Mouse (Mus musculus) intestine, embryonic 16.5 days (tissue): ENCODE data around the gene Fam196b. TPM values are rescaled to one million over a fixed set of nuclear protein-coding genes. Genes with fewer than 3 reads are reported as not detected.

Source experiments
- ATAC-seq: fragments of 200-750 bp; cut with Nextera tagmentation; 2 replicates; pipeline ENCODE4 v1.8.0; 2017; ENCODE audit warnings: moderate TSS enrichment, moderate library complexity
- H3K27ac ChIP-seq: fragments of 300-500 bp; sonication (generic); 2 replicates; pipeline ENCODE4 v1.5.1; 2014; ENCODE audit warnings: mild to moderate bottlenecking, low read length
- H3K27me3 ChIP-seq: fragments of 300-500 bp; sonication (generic); replicated peaks from 2 replicates; pipeline ENCODE4 v1.6.1; 2014; ENCODE audit warnings: low read length, control low read depth, mixed read lengths; ENCODE audit not compliant: control insufficient read depth, insufficient read depth
- H3K36me3 ChIP-seq: fragments of 300-500 bp; sonication (generic); 2 replicates; pipeline ENCODE4 v1.6.1; 2014; ENCODE audit warnings: low read length, control low read depth; ENCODE audit not compliant: control insufficient read depth, insufficient read depth
- H3K4me1 ChIP-seq: fragments of 300-500 bp; sonication (generic); 2 replicates; pipeline ENCODE4 v1.6.1; 2014; ENCODE audit warnings: low read length, control low read depth, mixed read lengths; ENCODE audit not compliant: control insufficient read depth, insufficient read depth
- H3K4me2 ChIP-seq: fragments of 300-500 bp; sonication (generic); 2 replicates; pipeline ENCODE4 v1.6.1; 2014; ENCODE audit warnings: low read depth, low read length, control low read depth
- H3K4me3 ChIP-seq: fragments of 300-500 bp; sonication (generic); 2 replicates; pipeline ENCODE4 v1.5.1; 2014; ENCODE audit warnings: mild to moderate bottlenecking, low read length
- H3K9ac ChIP-seq: fragments of 300-500 bp; sonication (generic); 2 replicates; pipeline ENCODE4 v1.6.1; 2014; ENCODE audit warnings: low read depth, low read length
- H3K9me3 ChIP-seq: fragments of 300-500 bp; sonication (generic); 2 replicates; pipeline ENCODE4 v1.6.1; 2016; ENCODE audit warnings: low read length, control low read depth; ENCODE audit not compliant: control insufficient read depth
- WGBS: fragments of 180-500 bp; shearing (Covaris S2); extraction: QIAGEN DNeasy Blood & Tissue Kit; methylation state at CpG from one replicate; pipeline ENCODE4 v1.1.7; 2014; 5-methylcytosine and 5-hydroxymethylcytosine counted together
- polyA plus RNA-seq: library from polyadenylated mRNA; unstranded; fragments of >200 nt; fragmentation: Nextera tagmentation; extraction: Ambion mirVana; gene quantifications from 2 replicates; pipeline ENCODE4 v1.2.1, GENCODE M21; 2015

Gene Fam196b
- polyA plus RNA-seq, 1 experiment from 2014 or later: 0.15 TPM

DNA sequence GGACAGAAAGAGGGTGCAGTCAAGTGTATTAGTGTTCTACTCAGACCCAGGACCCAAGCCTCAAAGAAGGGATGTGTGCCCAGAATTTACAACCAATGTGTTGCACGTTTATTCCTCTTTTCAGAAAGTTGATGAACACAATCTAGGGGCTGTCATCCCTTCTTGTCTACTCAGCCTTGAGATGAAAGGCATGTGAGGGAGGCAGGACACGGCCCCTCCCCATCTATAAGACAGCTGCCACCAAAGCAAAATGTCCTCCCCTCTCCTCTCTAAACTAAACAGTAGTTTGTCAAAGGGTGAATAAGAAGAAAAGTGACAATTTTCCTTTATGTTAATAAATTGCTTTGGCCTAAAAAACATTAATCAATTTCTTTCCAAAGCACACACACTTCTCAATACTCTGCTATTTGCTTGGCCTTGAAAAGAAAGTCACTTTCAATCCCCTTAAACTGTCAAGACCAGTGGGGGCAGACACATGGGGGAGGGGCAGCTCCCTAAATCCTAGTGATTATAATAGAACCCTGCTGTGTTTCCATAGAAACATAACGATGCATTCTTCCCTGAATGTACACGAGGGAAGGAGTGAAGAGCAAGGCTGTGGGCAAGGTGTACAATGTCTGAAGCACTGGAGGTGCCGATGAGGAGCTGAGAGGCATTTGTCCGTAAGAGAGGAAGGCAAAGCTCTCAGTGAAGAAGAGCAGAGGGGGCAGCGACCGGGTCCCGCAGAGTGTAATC is 101.4 kb downstream of the Fam196b start:
- no peaks in the 10 kb centered on the region for H3K4me1 ChIP-seq
- H3K27ac ChIP-seq: no peak overlapping the region
- 55% methylated on average over 9 of the region's 9 CpGs for WGBS
- no peak for ATAC-seq
- H3K4me3 ChIP-seq: no peak overlapping the region
- H3K36me3 ChIP-seq: no peaks in the 10 kb centered on the region
- H3K9me3 ChIP-seq: no peaks in the 10 kb centered on the region
- no peaks in the 10 kb centered on the region for H3K27me3 ChIP-seq
- H3K4me2 ChIP-seq: no peak overlapping the region
- H3K9ac ChIP-seq: no peak overlapping the region

DNA sequence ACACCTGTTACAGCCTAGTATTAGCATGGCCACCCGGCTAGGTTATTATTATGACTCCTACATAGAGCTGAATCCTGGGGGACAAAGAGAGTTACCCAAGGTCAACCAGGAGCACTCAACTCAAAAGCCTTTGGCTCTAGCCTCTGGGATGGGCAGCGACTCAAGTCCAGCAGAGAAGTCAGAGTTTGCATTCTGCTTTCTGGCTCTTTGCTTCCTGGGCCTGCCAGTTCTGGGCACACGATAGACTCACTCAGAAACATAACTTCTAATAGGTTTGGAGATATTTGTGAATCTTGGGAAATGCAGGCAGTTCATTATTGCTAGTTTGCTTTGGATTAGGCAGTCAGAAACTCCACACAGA is 102.0 kb downstream of the Fam196b start:
- 76% methylated on average over 3 of the region's 3 CpGs for WGBS
- H3K27me3 ChIP-seq: no peaks in the 10 kb centered on the region
- ATAC-seq: no peak
- no peak overlapping the region for H3K9ac ChIP-seq
- no peaks in the 10 kb centered on the region for H3K9me3 ChIP-seq
- no peaks in the 10 kb centered on the region for H3K36me3 ChIP-seq
- H3K4me3 ChIP-seq: no peak overlapping the region
- no peaks in the 10 kb centered on the region for H3K4me1 ChIP-seq
- H3K4me2 ChIP-seq: no peak overlapping the region
- H3K27ac ChIP-seq: no peak overlapping the region

DNA sequence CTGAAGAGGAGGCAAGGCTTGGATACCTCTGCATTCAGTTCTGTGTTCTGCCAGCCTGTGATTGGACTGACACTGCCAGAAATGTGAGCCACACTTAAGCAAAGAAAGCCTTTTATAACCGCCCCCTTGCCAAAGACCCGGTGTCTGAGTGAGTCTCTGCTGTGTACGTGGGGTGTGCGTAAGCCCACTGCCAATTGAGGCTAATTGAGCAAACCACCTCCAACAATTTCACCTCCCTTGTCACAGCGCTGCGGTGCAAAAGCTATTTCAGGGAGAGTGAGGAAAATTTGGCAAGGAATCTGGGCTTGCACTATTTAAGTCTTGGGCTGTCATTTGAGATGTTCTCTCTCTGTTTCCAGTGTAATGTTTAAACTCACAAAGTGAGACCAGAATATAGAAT is 106.4 kb downstream of the Fam196b start:
- no peaks in the 10 kb centered on the region for H3K27me3 ChIP-seq

DNA sequence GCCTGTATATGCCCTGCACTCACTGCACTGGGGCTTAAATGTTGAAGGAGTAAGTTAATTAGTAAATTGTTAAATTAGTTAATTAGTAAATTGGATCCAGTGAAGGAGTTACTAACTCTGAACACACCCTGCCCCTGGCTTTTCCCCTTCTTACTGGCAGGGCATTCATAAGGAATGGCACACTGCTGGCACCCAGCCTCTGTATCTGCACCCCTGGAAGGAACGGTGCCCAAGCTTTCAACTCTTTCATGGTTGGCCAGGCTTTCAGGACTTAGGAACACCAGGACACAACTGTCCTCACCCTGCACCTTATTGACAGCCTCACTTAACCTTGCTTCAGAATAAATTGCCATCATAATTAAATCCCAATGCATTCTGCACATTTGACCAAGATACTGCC is 109.9 kb downstream of the Fam196b start:
- WGBS: 85% methylated on average over 1 of the region's 1 CpGs
- Histone ChIP-seq H3K4me3 (no peak overlapping the region), H3K36me3 (no peaks in the 10 kb centered on the region), H3K9me3 (no peaks in the 10 kb centered on the region), H3K27ac (no peak overlapping the region), H3K9ac (no peak overlapping the region), H3K27me3 (no peaks in the 10 kb centered on the region), H3K4me1 (no peaks in the 10 kb centered on the region), H3K4me2 (no peak overlapping the region)
- ATAC-seq: no peak

More for the DNA sequence above, 106.4 kb downstream of the Fam196b start:
- H3K4me2 ChIP-seq: no peak overlapping the region
- WGBS: 76% methylated on average over 6 of the region's 6 CpGs
- ATAC-seq: no peak
- H3K9ac ChIP-seq: no peak overlapping the region
- H3K36me3 ChIP-seq: no peaks in the 10 kb centered on the region
- no peaks in the 10 kb centered on the region for H3K4me1 ChIP-seq
- H3K27ac ChIP-seq: no peak overlapping the region
- no peak overlapping the region for H3K4me3 ChIP-seq
- no peaks in the 10 kb centered on the region for H3K9me3 ChIP-seq

DNA sequence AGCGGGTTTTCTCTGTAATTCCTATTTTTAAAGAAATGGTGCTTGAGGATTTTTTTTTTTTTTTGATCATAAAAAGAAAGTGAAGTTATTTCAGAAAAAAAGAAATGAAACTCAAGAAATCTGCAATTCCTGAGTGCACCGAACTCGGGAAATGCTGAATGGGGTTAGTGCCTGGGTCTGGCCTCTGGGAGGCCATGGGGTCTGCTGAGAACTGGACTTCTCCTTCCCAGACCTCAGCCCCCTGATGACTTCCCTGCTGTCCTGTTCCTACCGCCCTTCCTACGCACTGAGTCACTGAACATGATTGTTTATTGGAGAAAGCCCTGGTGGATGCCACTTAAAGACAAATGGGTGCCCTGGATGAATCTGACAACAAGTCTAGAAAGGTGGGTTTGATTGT is 112.6 kb downstream of the Fam196b start:
- no peaks in the 10 kb centered on the region for H3K27me3 ChIP-seq
- no peaks in the 10 kb centered on the region for H3K36me3 ChIP-seq
- no peak for ATAC-seq
- 81% methylated on average over 5 of the region's 5 CpGs for WGBS
- no peaks in the 10 kb centered on the region for H3K4me1 ChIP-seq
- H3K4me3 ChIP-seq: no peak overlapping the region
- H3K27ac ChIP-seq: no peak overlapping the region
- H3K4me2 ChIP-seq: no peak overlapping the region
- no peaks in the 10 kb centered on the region for H3K9me3 ChIP-seq
- H3K9ac ChIP-seq: no peak overlapping the region

DNA sequence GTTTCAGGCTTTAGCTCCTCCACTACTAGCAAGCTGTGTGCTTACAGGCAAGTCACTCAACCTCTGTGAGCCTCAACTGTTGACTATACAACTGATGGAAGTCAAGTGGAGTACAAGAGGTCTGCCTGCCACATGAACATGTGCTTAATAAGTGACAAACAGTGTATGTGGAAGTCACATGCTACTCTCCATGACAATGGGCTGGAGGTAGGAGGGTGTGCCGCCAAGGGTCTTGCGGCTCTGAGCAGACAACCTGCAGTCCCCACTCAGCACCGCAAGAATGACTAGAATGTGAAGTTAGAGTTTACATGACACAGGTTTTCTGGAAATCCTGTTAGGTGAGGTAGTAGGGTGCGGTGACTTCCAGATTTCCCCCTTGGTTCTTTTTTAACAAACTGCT is 116.3 kb downstream of the Fam196b start:
- Histone ChIP-seq H3K4me1 (no peaks in the 10 kb centered on the region), H3K36me3 (no peaks in the 10 kb centered on the region), H3K4me2 (no peak overlapping the region), H3K9ac (no peak overlapping the region), H3K27me3 (no peaks in the 10 kb centered on the region), H3K27ac (no peak overlapping the region), H3K9me3 (no peaks in the 10 kb centered on the region), H3K4me3 (no peak overlapping the region)
- no peak for ATAC-seq
- WGBS: 61% methylated on average over 4 of the region's 4 CpGs

DNA sequence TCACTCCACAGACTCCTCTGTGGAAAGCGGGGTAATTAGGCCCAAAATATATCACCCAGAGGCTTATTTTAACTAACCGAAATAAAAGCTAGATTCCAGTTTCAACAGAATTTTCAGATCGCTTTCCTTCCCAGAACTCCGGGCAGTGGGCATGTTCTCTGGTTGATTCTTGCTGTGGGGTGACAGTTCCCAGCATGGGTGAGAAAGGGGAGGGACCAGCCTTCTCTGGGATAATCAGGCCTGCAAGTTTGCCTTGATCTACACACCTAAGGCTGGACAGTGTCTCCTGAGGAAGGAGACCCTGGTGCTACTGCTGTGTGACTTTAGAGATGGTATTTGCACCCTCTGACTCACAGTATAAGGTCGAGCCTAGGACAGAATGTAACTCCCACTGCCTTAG is 116.7 kb downstream of the Fam196b start:
- ATAC-seq: no peak
- Histone ChIP-seq H3K4me1 (no peaks in the 10 kb centered on the region), H3K4me2 (no peak overlapping the region), H3K36me3 (no peaks in the 10 kb centered on the region), H3K9ac (no peak overlapping the region), H3K27me3 (no peaks in the 10 kb centered on the region), H3K27ac (no peak overlapping the region), H3K4me3 (no peak overlapping the region), H3K9me3 (no peaks in the 10 kb centered on the region)
- 51% methylated on average over 5 of the region's 5 CpGs for WGBS

DNA sequence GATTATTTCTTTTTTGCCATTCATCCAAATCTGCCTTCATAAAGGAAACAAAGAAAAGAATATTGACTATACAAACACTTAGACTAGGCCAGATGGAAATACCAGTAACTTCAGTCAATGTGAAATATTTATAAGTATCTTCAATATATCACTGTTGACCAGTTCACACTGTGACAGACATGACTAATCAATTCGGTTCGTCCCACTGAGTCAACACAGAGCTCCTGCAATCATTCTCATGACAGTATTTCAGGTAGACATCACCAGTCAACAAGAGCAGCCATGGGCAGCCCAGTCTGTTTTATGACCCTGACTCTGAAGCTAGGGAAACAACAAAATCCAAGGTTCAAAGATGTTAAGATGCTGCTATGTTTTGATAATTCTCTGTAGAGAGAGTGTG is 117.4 kb downstream of the Fam196b start:
- no peak overlapping the region for H3K9ac ChIP-seq
- H3K4me3 ChIP-seq: no peak overlapping the region
- no peak overlapping the region for H3K4me2 ChIP-seq
- ATAC-seq: no peak
- no peaks in the 10 kb centered on the region for H3K27me3 ChIP-seq
- H3K9me3 ChIP-seq: no peaks in the 10 kb centered on the region
- no peak overlapping the region for H3K27ac ChIP-seq
- H3K36me3 ChIP-seq: no peaks in the 10 kb centered on the region
- 69% methylated on average over 2 of the region's 2 CpGs for WGBS
- H3K4me1 ChIP-seq: no peaks in the 10 kb centered on the region

DNA sequence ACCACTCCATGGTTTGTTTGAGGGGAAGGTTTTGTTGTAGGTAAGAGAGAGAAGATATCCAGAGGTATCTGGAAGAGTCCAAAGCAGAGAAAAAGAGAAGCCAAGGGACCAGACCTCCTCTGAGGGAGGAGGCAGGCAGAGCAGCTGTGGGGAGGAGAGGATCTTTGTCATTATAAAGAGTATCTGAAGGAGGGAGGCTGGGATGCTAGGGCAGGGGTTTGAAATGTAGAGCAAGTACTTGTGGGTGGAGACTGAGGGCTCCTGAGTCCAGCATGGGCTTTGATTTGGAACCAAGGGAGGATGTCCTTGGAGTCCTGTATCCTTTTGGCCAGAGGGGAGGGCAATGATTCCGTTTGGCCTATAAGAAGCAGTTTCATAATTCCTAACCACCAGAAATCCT is 122.8 kb downstream of the Fam196b start:
- Histone ChIP-seq H3K9me3 (no peaks in the 10 kb centered on the region), H3K36me3 (no peaks in the 10 kb centered on the region), H3K4me2 (no peak overlapping the region), H3K4me1 (no peaks in the 10 kb centered on the region), H3K4me3 (no peak overlapping the region), H3K27ac (no peak overlapping the region), H3K9ac (no peak overlapping the region), H3K27me3 (no peaks in the 10 kb centered on the region)
- ATAC-seq: no peak
- WGBS: 52% methylated on average over 1 of the region's 1 CpGs

DNA sequence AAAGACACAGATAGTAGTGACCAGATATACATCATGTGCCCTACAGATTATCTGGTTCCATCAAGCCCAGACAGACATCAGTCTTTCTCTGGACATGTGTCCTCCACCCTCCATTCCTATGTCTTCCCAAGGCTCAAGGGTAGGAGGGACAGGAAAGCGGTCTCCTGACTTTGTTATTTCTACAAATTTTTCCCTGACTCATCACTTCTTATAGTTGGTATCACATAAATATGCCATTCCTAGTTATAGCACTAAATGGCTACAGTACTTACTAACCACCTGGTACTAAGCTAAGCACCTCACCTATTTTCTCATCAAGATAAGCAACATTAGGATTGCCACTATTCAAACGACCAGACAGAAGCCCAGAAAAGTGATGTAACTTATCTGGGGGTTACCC is 123.8 kb downstream of the Fam196b start:
- no peak overlapping the region for H3K9ac ChIP-seq

More for the DNA sequence above, 123.8 kb downstream of the Fam196b start:
- no peaks in the 10 kb centered on the region for H3K27me3 ChIP-seq
- H3K4me2 ChIP-seq: no peak overlapping the region
- H3K36me3 ChIP-seq: no peaks in the 10 kb centered on the region
- H3K4me3 ChIP-seq: no peak overlapping the region
- H3K4me1 ChIP-seq: no peaks in the 10 kb centered on the region
- H3K9me3 ChIP-seq: no peaks in the 10 kb centered on the region
- WGBS: 66% methylated on average over 2 of the region's 2 CpGs
- H3K27ac ChIP-seq: no peak overlapping the region
- no peak for ATAC-seq
